In genomic region chr4:154506774-154507435, GRCm38 (mm10) we compare ENCODE assay signal across 11 mouse cellular contexts.
DNase-seq lines count a peak whose midpoint lies in the region; ATAC-seq lines count a peak whose summit lies in the region.
"Had no signal": no experiment of that assay in that cellular context is flagged by ENCODE, and none has a peak within 500 bp of the region (broad histone marks: within the 10 kb centered on the region; RNA-seq: fewer than 3 reads in every experiment).

No protein-coding gene starts in this region.

- 14% methylated on average over 20 of the region's 20 CpGs for WGBS in hindbrain, embryonic 12.5 days
- 3% methylated on average over 20 of the region's 20 CpGs for WGBS in midbrain, embryonic 13.5 days

- no peaks in the 10 kb centered on the region for H3K36me3 ChIP-seq in hindbrain, embryonic 12.5 days
- H3K36me3 ChIP-seq in midbrain, embryonic 13.5 days, result no peaks in the 10 kb centered on the region
- H3K36me3 ChIP-seq: embryonic facial prominence, embryonic 15.5 days; G1E; liver, embryonic 13.5 days had no signal

- DNase-seq in ovary, postnatal 14 days (ENCODE audit: low spot score), result peak; percentile 23
- no peak for DNase-seq in ovary, postnatal 10 days (ENCODE audit: low spot score)
- no peak for DNase-seq in spleen, postnatal 36 days (ENCODE audit: low spot score in 2 of 2)
- DNase-seq in gastrocnemius, adult 8-10 months (ENCODE audit: low spot score in 2 of 2), result no peak
- no peak for DNase-seq in T-cell, adult 2 months (ENCODE audit: low spot score)
- DNase-seq: liver, embryonic 13.5 days had no signal

- H3K27ac ChIP-seq in hindbrain, embryonic 12.5 days, result peak overlapping the region; percentile 60
- peak overlapping the region; percentile 57 for H3K27ac ChIP-seq in midbrain, embryonic 13.5 days
- H3K27ac ChIP-seq: embryonic facial prominence, embryonic 15.5 days; liver, embryonic 13.5 days had no signal

- no peaks in the 10 kb centered on the region for H3K9me3 ChIP-seq in hindbrain, embryonic 12.5 days (replicated peaks)
- H3K9me3 ChIP-seq in midbrain, embryonic 13.5 days, result no peaks in the 10 kb centered on the region
- H3K9me3 ChIP-seq: embryonic facial prominence, embryonic 15.5 days; liver, embryonic 13.5 days had no signal

- peaks cover 70% of the 10 kb centered on the region for H3K27me3 ChIP-seq in hindbrain, embryonic 12.5 days
- H3K27me3 ChIP-seq in midbrain, embryonic 13.5 days, result peaks cover 70% of the 10 kb centered on the region

- peaks cover 50% of the 10 kb centered on the region for H3K4me1 ChIP-seq in hindbrain, embryonic 12.5 days
- peaks cover 53% of the 10 kb centered on the region for H3K4me1 ChIP-seq in midbrain, embryonic 13.5 days (replicated peaks)

- no peak overlapping the region for H3K9ac ChIP-seq in hindbrain, embryonic 12.5 days
- H3K9ac ChIP-seq in midbrain, embryonic 13.5 days (replicated peaks), result no peak overlapping the region
- H3K9ac ChIP-seq: embryonic facial prominence, embryonic 15.5 days; liver, embryonic 13.5 days had no signal

- no peak for ATAC-seq in hindbrain, embryonic 12.5 days (ENCODE audit: low FRiP score)
- ATAC-seq in midbrain, embryonic 13.5 days, result peak; percentile 51
- ATAC-seq in erythroblast, adult 5-6 weeks (replicated peaks; ENCODE audit: low FRiP score, poor library complexity, severe bottlenecking), result no peak

- no peak overlapping the region for H3K4me3 ChIP-seq in hindbrain, embryonic 12.5 days
- H3K4me3 ChIP-seq in midbrain, embryonic 13.5 days (replicated peaks), result no peak overlapping the region
- H3K4me3 ChIP-seq: embryonic facial prominence, embryonic 15.5 days; liver, embryonic 13.5 days had no signal

- peak overlapping the region; percentile 32 for H3K4me2 ChIP-seq in hindbrain, embryonic 12.5 days (replicated peaks)
- peak overlapping the region; percentile 34 for H3K4me2 ChIP-seq in midbrain, embryonic 13.5 days (replicated peaks)
- H3K4me2 ChIP-seq: embryonic facial prominence, embryonic 15.5 days; liver, embryonic 13.5 days had no signal
